Mouse (Mus musculus): ENCODE data around the gene Il21r.

DNA sequence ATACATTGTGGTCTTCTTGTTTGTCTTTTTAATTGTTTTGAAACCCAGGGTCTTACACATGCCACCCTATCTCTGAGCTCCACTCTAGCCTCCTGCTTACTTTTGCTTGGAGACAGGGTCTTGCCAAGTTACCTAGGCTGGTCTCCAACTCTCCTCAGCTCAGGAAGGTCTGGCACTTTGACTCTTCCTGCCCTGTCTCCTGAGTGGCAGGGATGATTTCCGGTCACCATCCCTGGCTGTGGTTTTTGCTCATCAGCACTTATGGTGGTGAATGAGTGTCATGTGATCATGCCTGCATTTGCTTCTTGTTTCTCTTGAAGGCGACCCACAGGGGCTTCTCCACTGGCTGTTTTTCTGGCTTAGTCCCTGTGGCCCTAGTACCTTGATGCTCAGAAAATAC is 29.4 kb upstream of the Il21r start:
- no peak for TF ChIP-seq USF1 (IDR thresholded peaks at IDR 0.05; ENCODE audit: low read depth)
- no peak for TF ChIP-seq POLR2AphosphoS2 (IDR thresholded peaks at IDR 0.05; ENCODE audit: insufficient read length, low read depth)
- TF ChIP-seq POLR2A (IDR thresholded peaks at IDR 0.05; ENCODE audit: insufficient read length, low read depth): no peak
- TF ChIP-seq REST (IDR thresholded peaks at IDR 0.05; ENCODE audit: insufficient read depth, insufficient read length): no peak
- no peak for TF ChIP-seq MAX (IDR thresholded peaks at IDR 0.05; ENCODE audit: low read depth)
- no peak for TF ChIP-seq SRF (IDR thresholded peaks at IDR 0.05; ENCODE audit: control insufficient read depth, insufficient read length, low read depth)
- no peak for TF ChIP-seq CEBPB (IDR thresholded peaks at IDR 0.05; ENCODE audit: insufficient read depth, poor library complexity, severe bottlenecking)
- no peak for TF ChIP-seq MYOD1 (IDR thresholded peaks at IDR 0.05; ENCODE audit: control insufficient read depth in 1 of 3, insufficient read length in 2 of 3, low read depth in 2 of 3)
